Mouse (Mus musculus): ENCODE results near the gene Adprhl1. TPM values are rescaled to one million over a fixed set of nuclear protein-coding genes. Genes with fewer than 3 reads are reported as not detected.

Adprhl1 gene
- polyA plus RNA-seq (2012): not detected in 2 replicates

- H3K27me3 ChIP-seq (ENCODE audit: control insufficient read depth): no peaks in the 10 kb centered on the region
- peaks cover 27% of the 10 kb centered on the region for H3K36me3 ChIP-seq (ENCODE audit: control insufficient read depth)
- no peaks in the 10 kb centered on the region for H3K9me3 ChIP-seq (ENCODE audit: control insufficient read depth, low read length)
- H3K4me3 ChIP-seq (replicated peaks): no peak within 1 kb of the TSS
- peaks cover 5% of the 10 kb centered on the region for H3K4me1 ChIP-seq (ENCODE audit: control insufficient read depth)
- TF ChIP-seq TAL1 (IDR thresholded peaks at IDR 0.05; ENCODE audit: low read length) (no peak), GATA1 (IDR thresholded peaks at IDR 0.05; ENCODE audit: low read length) (no peak)
Measured at GRCm38 (mm10) chr8:13254019-13254418, at the start of gene Adprhl1. Adprhl1 (minus strand) TSS chr8:13254162.

- Histone ChIP-seq H3K36me3 (ENCODE audit: control insufficient read depth) (peaks cover 37% of the 10 kb centered on the region), H3K4me1 (ENCODE audit: control insufficient read depth) (no peaks in the 10 kb centered on the region), H3K4me3 (replicated peaks) (no peak overlapping the region), H3K9me3 (ENCODE audit: control insufficient read depth, low read length) (peaks cover 5% of the 10 kb centered on the region; the same call in 1 of the 2 replicates), H3K27me3 (ENCODE audit: control insufficient read depth) (no peaks in the 10 kb centered on the region)
- TF ChIP-seq GATA1 (IDR thresholded peaks at IDR 0.05; ENCODE audit: low read length): no peak
- no peak for TF ChIP-seq TAL1 (IDR thresholded peaks at IDR 0.05; ENCODE audit: low read length)
Measured at GRCm38 (mm10) chr8:13301036-13301435, 47.1 kb upstream of the Adprhl1 start.

- Histone ChIP-seq H3K36me3 (ENCODE audit: control insufficient read depth) (peaks cover 52% of the 10 kb centered on the region), H3K4me3 (replicated peaks) (no peak overlapping the region), H3K9me3 (ENCODE audit: control insufficient read depth, low read length) (0 out of 2 replicates have a peak, but pooled peaks cover 3% of the 10 kb centered on the region), H3K27me3 (ENCODE audit: control insufficient read depth) (no peaks in the 10 kb centered on the region), H3K4me1 (ENCODE audit: control insufficient read depth) (no peaks in the 10 kb centered on the region)
- TF ChIP-seq GATA1 (IDR thresholded peaks at IDR 0.05; ENCODE audit: low read length) (no peak), TAL1 (IDR thresholded peaks at IDR 0.05; ENCODE audit: low read length) (no peak)
Measured at GRCm38 (mm10) chr8:13299571-13299970, 45.6 kb upstream of the Adprhl1 start.

GRCm38 (mm10) chr8:13293677-13294470 lies 39.9 kb upstream of the Adprhl1 start:
- Histone ChIP-seq H3K27me3 (ENCODE audit: control insufficient read depth) (no peaks in the 10 kb centered on the region), H3K4me3 (replicated peaks) (no peak overlapping the region), H3K36me3 (ENCODE audit: control insufficient read depth) (peaks cover 48% of the 10 kb centered on the region), H3K9me3 (ENCODE audit: control insufficient read depth, low read length) (no peaks in the 10 kb centered on the region), H3K4me1 (ENCODE audit: control insufficient read depth) (peaks cover 14% of the 10 kb centered on the region)
- TF ChIP-seq TAL1 (IDR thresholded peaks at IDR 0.05; ENCODE audit: low read length): no peak
- no peak for TF ChIP-seq GATA1 (IDR thresholded peaks at IDR 0.05; ENCODE audit: low read length)

GRCm38 (mm10) chr8:13292364-13292763 lies 38.4 kb upstream of the Adprhl1 start:
- Histone ChIP-seq H3K9me3 (ENCODE audit: control insufficient read depth, low read length) (no peaks in the 10 kb centered on the region), H3K27me3 (ENCODE audit: control insufficient read depth) (no peaks in the 10 kb centered on the region), H3K4me1 (ENCODE audit: control insufficient read depth) (peaks cover 25% of the 10 kb centered on the region), H3K4me3 (replicated peaks) (no peak overlapping the region), H3K36me3 (ENCODE audit: control insufficient read depth) (peaks cover 46% of the 10 kb centered on the region)
- TF ChIP-seq GATA1 (IDR thresholded peaks at IDR 0.05; ENCODE audit: low read length) (no peak), TAL1 (IDR thresholded peaks at IDR 0.05; ENCODE audit: low read length) (no peak)

- TF ChIP-seq GATA1 (IDR thresholded peaks at IDR 0.05; ENCODE audit: low read length): no peak
- no peak for TF ChIP-seq TAL1 (IDR thresholded peaks at IDR 0.05; ENCODE audit: low read length)
- Histone ChIP-seq H3K4me3 (replicated peaks) (peak overlapping the region; percentile 73), H3K27me3 (ENCODE audit: control insufficient read depth) (no peaks in the 10 kb centered on the region), H3K9me3 (ENCODE audit: control insufficient read depth, low read length) (no peaks in the 10 kb centered on the region), H3K36me3 (ENCODE audit: control insufficient read depth) (peaks cover 12% of the 10 kb centered on the region), H3K4me1 (ENCODE audit: control insufficient read depth) (peaks cover 42% of the 10 kb centered on the region)
Measured at GRCm38 (mm10) chr8:13288646-13289045, 34.7 kb upstream of the Adprhl1 start.

GRCm38 (mm10) chr8:13287692-13288623 lies 34.0 kb upstream of the Adprhl1 start, which contains the start of the genes Dcun1d2 and Tmco3:
Dcun1d2 (minus strand) TSS chr8:13288131.
Tmco3 (plus strand) TSS chr8:13288190.
- Histone ChIP-seq H3K36me3 (ENCODE audit: control insufficient read depth) (peaks cover 10% of the 10 kb centered on the region), H3K27me3 (ENCODE audit: control insufficient read depth) (no peaks in the 10 kb centered on the region), H3K9me3 (ENCODE audit: control insufficient read depth, low read length) (peaks cover 2% of the 10 kb centered on the region; the same call in 1 of the 2 replicates), H3K4me3 (replicated peaks) (peak within 1 kb of the TSS; percentile 73), H3K4me1 (ENCODE audit: control insufficient read depth) (peaks cover 42% of the 10 kb centered on the region)
- TF ChIP-seq GATA1 (IDR thresholded peaks at IDR 0.05; ENCODE audit: low read length) (no peak), TAL1 (IDR thresholded peaks at IDR 0.05; ENCODE audit: low read length) (no peak)

GRCm38 (mm10) chr8:13287304-13287691 lies 33.3 kb upstream of the Adprhl1 start:
- H3K4me3 ChIP-seq (replicated peaks): peak overlapping the region; percentile 73

More at GRCm38 (mm10) chr8:13287304-13287691, 33.3 kb upstream of the Adprhl1 start:
- no peak for TF ChIP-seq TAL1 (IDR thresholded peaks at IDR 0.05; ENCODE audit: low read length)
- TF ChIP-seq GATA1 (IDR thresholded peaks at IDR 0.05; ENCODE audit: low read length): no peak
- peaks cover 41% of the 10 kb centered on the region for H3K4me1 ChIP-seq (ENCODE audit: control insufficient read depth)
- H3K36me3 ChIP-seq (ENCODE audit: control insufficient read depth): peaks cover 6% of the 10 kb centered on the region
- peaks cover 2% of the 10 kb centered on the region; the same call in 1 of the 2 replicates for H3K9me3 ChIP-seq (ENCODE audit: control insufficient read depth, low read length)
- H3K27me3 ChIP-seq (ENCODE audit: control insufficient read depth): no peaks in the 10 kb centered on the region

Data from erythroblast, embryonic 14.5 days (primary cell).